Mouse (Mus musculus) testis, adult 2 months (tissue): ENCODE results near the gene Asic5. TPM values are rescaled to one million over a fixed set of nuclear protein-coding genes. Genes with fewer than 3 reads are reported as not detected.

ENCODE experiments used
- H3K27ac ChIP-seq: fragments of 200-500 bp; 2 replicates; pipeline ENCODE4 v1.5.1; 2012; ENCODE audit warnings: low read depth, low read length; ENCODE audit not compliant: control insufficient read depth, insufficient read depth
- H3K27me3 ChIP-seq: fragments of 200-500 bp; 2 replicates; pipeline ENCODE4 v1.6.1; 2012; ENCODE audit warnings: mild to moderate bottlenecking, low read length, moderate library complexity; ENCODE audit not compliant: control insufficient read depth, insufficient read depth
- H3K36me3 ChIP-seq: fragments of 200-500 bp; 2 replicates; pipeline ENCODE4 v1.6.1; 2012; ENCODE audit warnings: mild to moderate bottlenecking, low read length; ENCODE audit not compliant: control insufficient read depth, insufficient read depth
- H3K4me1 ChIP-seq: fragments of 200-500 bp; 2 replicates; pipeline ENCODE4 v1.6.1; 2012; ENCODE audit warnings: low read length; ENCODE audit not compliant: control insufficient read depth, insufficient read depth
- H3K4me3 ChIP-seq: fragments of 200-500 bp; 2 replicates; pipeline ENCODE4 v1.5.1; 2012; ENCODE audit warnings: low read depth, mild to moderate bottlenecking, low read length, moderate library complexity, mixed read lengths; ENCODE audit not compliant: control insufficient read depth
- CTCF ChIP-seq: fragments of 200-500 bp; IDR thresholded peaks from 2 replicates; pipeline ENCODE4 v1.5.1; 2012; ENCODE audit warnings: low read depth, mild to moderate bottlenecking, inconsistent platforms, low read length, moderate library complexity; ENCODE audit not compliant: control insufficient read depth, insufficient read depth, insufficient replicate concordance
- POLR2A ChIP-seq: fragments of 200-500 bp; IDR thresholded peaks from 2 replicates; pipeline ENCODE4 v1.6.1; 2012; ENCODE audit warnings: low read depth, mild to moderate bottlenecking, inconsistent platforms, low read length, moderate library complexity; ENCODE audit not compliant: control insufficient read depth
- polyA plus RNA-seq: library from polyadenylated mRNA; depleted of rRNA; stranded (reverse); fragments of >200 nt; gene quantifications from 2 replicates; pipeline ENCODE4 v1.2.3, GENCODE M21; 2012

Asic5 gene
- polyA plus RNA-seq, 1 experiment: not detected

DNA sequence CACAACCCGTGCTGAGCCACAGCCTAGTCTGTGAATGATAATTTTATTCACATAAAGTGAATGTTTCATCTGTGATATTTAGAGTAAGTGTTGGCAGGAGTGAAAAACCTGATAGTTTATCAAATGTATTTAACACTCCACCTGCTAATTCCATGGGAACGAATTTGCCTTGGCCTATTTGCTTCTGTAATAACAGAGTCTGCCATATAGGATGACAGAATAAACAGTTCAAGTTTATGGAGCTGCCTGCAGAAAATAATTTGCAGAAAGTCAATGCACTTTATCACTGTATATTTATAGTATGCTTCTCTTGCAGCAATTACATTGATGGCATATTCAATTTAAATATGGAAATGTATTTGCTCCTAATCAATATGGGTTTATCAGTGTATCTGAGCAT lies 30.3 kb upstream of the Asic5 start:
- H3K27me3 ChIP-seq: no peaks in the 10 kb centered on the region
- H3K4me3 ChIP-seq: no peak overlapping the region
- H3K27ac ChIP-seq: no peak overlapping the region
- H3K36me3 ChIP-seq: no peaks in the 10 kb centered on the region
- H3K4me1 ChIP-seq: no peaks in the 10 kb centered on the region
- TF ChIP-seq POLR2A (no peak), CTCF (no peak)

DNA sequence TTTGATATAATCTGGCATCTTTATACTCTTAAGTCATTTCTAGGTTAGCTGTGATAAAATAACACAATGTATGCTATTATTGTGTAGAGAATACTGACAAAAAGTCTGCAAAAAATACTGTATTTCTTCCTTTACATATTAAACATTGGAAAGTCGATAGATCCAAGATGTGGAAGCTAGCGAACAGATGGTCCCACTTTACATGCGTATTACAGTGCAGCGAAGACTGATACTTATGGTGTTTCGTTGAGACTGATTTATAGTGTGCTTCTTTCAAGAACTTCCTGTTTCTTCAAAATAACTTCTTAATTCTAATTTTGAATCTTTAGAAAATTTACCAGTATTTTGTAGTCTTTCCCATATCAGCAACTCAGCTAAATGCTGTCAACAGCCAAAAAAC lies 24.6 kb upstream of the Asic5 start:
- H3K36me3 ChIP-seq: no peaks in the 10 kb centered on the region
- H3K4me1 ChIP-seq: no peaks in the 10 kb centered on the region
- TF ChIP-seq POLR2A: no peak
- no peak for TF ChIP-seq CTCF
- no peak overlapping the region for H3K27ac ChIP-seq
- H3K4me3 ChIP-seq: no peak overlapping the region
- no peaks in the 10 kb centered on the region for H3K27me3 ChIP-seq

DNA sequence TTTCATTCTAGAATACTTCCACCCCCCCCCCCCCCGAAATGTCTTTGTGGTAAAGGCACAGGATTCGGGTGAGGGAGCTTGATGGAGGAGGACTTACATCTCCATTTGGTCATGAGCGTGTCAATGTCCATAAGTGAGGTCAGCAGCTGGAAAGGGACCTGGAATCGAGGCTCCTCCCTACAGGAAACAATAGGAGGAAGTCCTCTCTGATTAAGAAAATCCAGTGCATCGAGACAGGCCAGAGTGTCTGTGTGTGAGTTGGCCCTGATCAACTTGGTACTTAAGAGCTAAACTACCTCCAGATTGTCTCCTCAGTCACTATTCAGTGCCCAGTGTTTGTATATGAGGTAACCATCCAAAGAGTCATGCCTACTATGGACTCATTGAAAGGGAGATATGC lies 20.8 kb upstream of the Asic5 start:
- Histone ChIP-seq H3K4me1 (no peaks in the 10 kb centered on the region), H3K27me3 (no peaks in the 10 kb centered on the region), H3K4me3 (no peak overlapping the region), H3K36me3 (no peaks in the 10 kb centered on the region), H3K27ac (no peak overlapping the region)
- no peak for TF ChIP-seq POLR2A
- TF ChIP-seq CTCF: no peak

DNA sequence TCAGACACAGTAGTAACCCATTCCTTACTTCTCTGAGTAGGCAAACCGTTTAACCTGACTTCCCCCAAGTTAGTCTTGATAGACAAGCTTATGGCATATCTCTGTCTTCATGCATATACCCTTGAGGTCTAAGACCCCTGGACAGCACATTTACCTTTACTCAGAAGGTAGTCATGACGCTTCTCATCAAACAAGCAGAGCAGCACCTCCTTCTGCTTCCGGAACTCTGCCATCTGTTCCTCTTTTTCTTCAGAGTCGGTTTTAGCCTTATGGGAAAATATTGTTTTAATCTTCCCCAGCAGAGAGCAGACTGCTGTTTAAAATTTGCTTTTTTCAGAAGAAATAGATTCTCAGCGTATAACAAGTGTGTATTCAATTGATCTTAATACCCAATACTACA lies 18.3 kb upstream of the Asic5 start:
- H3K27ac ChIP-seq: no peak overlapping the region
- TF ChIP-seq POLR2A (no peak), CTCF (no peak)
- no peak overlapping the region for H3K4me3 ChIP-seq
- no peaks in the 10 kb centered on the region for H3K36me3 ChIP-seq
- H3K27me3 ChIP-seq: no peaks in the 10 kb centered on the region
- H3K4me1 ChIP-seq: no peaks in the 10 kb centered on the region

DNA sequence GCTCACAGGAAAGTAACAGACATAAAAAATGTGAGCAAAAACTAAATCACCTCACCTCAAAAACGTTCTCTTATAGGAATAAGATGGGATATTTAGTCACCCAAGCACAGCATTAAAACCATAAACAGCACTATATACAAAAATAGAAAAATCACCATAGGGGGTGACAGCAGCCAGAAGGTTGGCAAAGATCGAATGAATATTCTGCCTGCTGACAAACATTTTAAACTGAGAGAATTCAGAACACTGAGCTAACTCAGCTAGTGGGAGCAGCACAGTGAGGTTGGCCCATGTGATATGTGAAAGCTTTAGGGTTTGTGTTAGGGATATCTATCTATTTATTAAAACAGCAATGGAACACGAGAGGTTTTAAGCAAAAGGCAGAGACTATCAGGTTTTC lies 17.5 kb upstream of the Asic5 start:
- TF ChIP-seq POLR2A: no peak
- TF ChIP-seq CTCF: no peak
- no peaks in the 10 kb centered on the region for H3K36me3 ChIP-seq
- H3K4me1 ChIP-seq: no peaks in the 10 kb centered on the region
- H3K4me3 ChIP-seq: no peak overlapping the region
- no peaks in the 10 kb centered on the region for H3K27me3 ChIP-seq
- H3K27ac ChIP-seq: no peak overlapping the region

DNA sequence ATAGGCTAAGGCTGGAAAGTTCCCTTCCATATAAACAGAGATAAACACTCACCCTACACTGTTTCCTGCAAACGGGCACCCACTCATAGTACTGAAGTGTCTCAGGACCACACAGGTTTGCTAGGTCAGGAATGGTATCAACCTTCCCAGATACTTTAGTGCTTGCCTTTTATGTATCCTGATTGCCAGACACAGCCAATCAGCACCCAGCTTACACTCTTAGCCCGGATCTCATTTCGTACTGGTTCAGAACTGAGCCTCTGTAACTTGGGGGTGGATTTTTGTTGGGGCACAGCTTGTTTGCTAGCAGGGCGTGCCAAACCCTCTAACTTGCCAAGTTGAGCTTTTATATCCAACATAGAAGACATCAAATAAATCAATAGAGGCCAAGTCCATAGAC lies 6.5 kb upstream of the Asic5 start:
- no peaks in the 10 kb centered on the region for H3K36me3 ChIP-seq
- H3K27me3 ChIP-seq: no peaks in the 10 kb centered on the region
- no peak for TF ChIP-seq POLR2A
- no peak for TF ChIP-seq CTCF
- no peaks in the 10 kb centered on the region for H3K4me1 ChIP-seq
- H3K27ac ChIP-seq: no peak overlapping the region
- H3K4me3 ChIP-seq: no peak overlapping the region

DNA sequence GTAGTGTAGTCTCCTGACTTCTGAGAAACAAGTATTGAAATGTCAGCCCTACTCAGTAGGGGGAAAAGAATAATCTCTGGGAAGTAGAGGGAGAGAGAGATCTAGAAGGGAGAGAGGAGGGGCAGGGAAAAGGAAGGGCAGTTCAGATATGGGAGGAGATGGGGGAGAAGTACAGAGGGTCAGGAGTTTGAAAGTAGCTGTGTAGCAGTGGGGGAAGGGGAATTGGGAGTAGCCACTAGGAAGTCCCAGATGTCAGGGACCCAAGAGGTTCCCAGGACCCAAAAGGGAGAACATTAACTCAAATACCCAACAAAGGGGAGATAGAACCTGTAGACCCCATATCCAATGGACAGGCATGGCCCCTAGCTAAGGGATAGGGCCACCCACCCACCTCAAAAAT lies 6.0 kb upstream of the Asic5 start, which contains the start of gene Tdo2:
TSS of gene Tdo2 (minus strand) at position 101 of the 400 bp plus-strand sequence.
- H3K27me3 ChIP-seq: no peaks in the 10 kb centered on the region
- no peaks in the 10 kb centered on the region for H3K4me1 ChIP-seq
- no peak within 1 kb of the TSS for H3K4me3 ChIP-seq
- no peak within 1 kb of the TSS for H3K27ac ChIP-seq
- TF ChIP-seq POLR2A: no peak
- no peak for TF ChIP-seq CTCF
- no peaks in the 10 kb centered on the region for H3K36me3 ChIP-seq

DNA sequence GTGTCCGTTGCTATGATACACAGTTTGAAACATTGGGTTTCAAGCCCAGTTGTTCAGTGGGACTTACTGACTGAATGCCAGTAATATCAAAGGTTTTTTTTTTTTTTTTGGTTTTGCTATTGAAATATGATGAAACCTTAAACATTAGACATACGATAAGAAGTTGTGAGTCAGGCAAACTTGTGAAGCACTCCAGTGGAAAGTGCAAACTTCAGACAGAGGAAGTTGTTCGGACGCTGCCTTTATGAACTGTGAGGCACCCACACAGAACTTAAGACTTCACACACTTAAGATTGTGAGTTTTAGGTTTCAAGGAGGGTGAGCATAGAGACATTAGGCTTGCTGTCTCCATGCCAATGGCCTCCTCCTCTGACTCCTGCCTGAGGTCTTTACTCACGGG lies 514 bp upstream of the Asic5 start:
- H3K27me3 ChIP-seq: no peaks in the 10 kb centered on the region
- H3K4me1 ChIP-seq: no peaks in the 10 kb centered on the region
- no peak overlapping the region for H3K27ac ChIP-seq
- H3K36me3 ChIP-seq: no peaks in the 10 kb centered on the region
- TF ChIP-seq CTCF (no peak), POLR2A (no peak)
- no peak overlapping the region for H3K4me3 ChIP-seq
